Mouse (Mus musculus): ENCODE results near the gene Rbm17. TPM values are rescaled to one million over a fixed set of nuclear protein-coding genes. Genes with fewer than 3 reads are reported as not detected.

The Rbm17 gene
- total and polyA plus RNA-seq, 3 experiments: 223 to 318 TPM; not detected in 1

GRCm38 (mm10) chr2:11557244-11557643, 46.7 kb downstream of the Rbm17 start:
- no peaks in the 10 kb centered on the region for H3K9me3 ChIP-seq (replicated peaks; ENCODE audit: insufficient read depth, low read length)
- no peak for DNase-seq (ENCODE audit: low read depth, low spot score)
- H3K4me1 ChIP-seq (ENCODE audit: control insufficient read depth in 1 of 2, insufficient read depth in 2 of 2, low read length in 2 of 2): peaks cover 0 to under 1% of the 10 kb centered on the region in 2 experiments; a peak in 3 of 4 replicates
- no peak overlapping the region for H3K9ac ChIP-seq (ENCODE audit: control insufficient read depth, low read depth, low read length, poor library complexity, severe bottlenecking)
- H3K27me3 ChIP-seq (ENCODE audit: control insufficient read depth in 1 of 2, insufficient read depth in 2 of 2, low read length in 2 of 2): peaks cover 2 to 5% of the 10 kb centered on the region in 2 experiments
- H3K4me3 ChIP-seq (ENCODE audit: control insufficient read depth in 1 of 2, insufficient read depth in 1 of 2, low read depth in 2 of 2, low read length in 2 of 2): no peak overlapping the region
- 0 out of 4 replicates have a peak, but pooled peaks cover 0 to 2% of the 10 kb centered on the region in 2 experiments for H3K36me3 ChIP-seq (ENCODE audit: control insufficient read depth in 1 of 2, insufficient read depth in 2 of 2, low read length in 2 of 2)
- TF ChIP-seq E2F4 (IDR thresholded peaks at IDR 0.05; ENCODE audit: borderline replicate concordance, low read depth, low read length) (no peak), ZC3H11A (IDR thresholded peaks at IDR 0.05; ENCODE audit: low read depth, low read length) (no peak), NRF1 (IDR thresholded peaks at IDR 0.05; ENCODE audit: insufficient read depth, low read depth, low read length, poor library complexity, severe bottlenecking) (no peak), MYC (IDR thresholded peaks at IDR 0.05; ENCODE audit: low read depth, low read length) (no peak), TAL1 (IDR thresholded peaks at IDR 0.05; ENCODE audit: low read length) (no peak), BHLHE40 (IDR thresholded peaks at IDR 0.05; ENCODE audit: borderline replicate concordance, low read depth, low read length) (no peak), GABPA (IDR thresholded peaks at IDR 0.05; ENCODE audit: low read depth, low read length) (no peak), JUND (IDR thresholded peaks at IDR 0.05; ENCODE audit: low read depth, low read length) (no peak), ZKSCAN1 (IDR thresholded peaks at IDR 0.05; ENCODE audit: low read depth, low read length) (no peak), POLR2A (IDR thresholded peaks at IDR 0.05; ENCODE audit: control insufficient read depth in 1 of 2, insufficient read depth in 1 of 2, low read depth in 1 of 2, low read length in 2 of 2, poor library complexity in 1 of 2) (no peak), MXI1 (IDR thresholded peaks at IDR 0.05; ENCODE audit: low read depth, low read length) (no peak), ETS1 (IDR thresholded peaks at IDR 0.05; ENCODE audit: low read depth, low read length) (no peak), GATA1 (IDR thresholded peaks at IDR 0.05; ENCODE audit: low read depth, low read length) (no peak), TCF12 (IDR thresholded peaks at IDR 0.05; ENCODE audit: low read depth, low read length) (no peak), USF2 (IDR thresholded peaks at IDR 0.05; ENCODE audit: borderline replicate concordance in 1 of 2, insufficient read depth in 1 of 2, low read depth in 1 of 2, low read length in 2 of 2) (no peak), CHD1 (IDR thresholded peaks at IDR 0.05; ENCODE audit: low read depth, low read length) (no peak), SMC3 (IDR thresholded peaks at IDR 0.05; ENCODE audit: low read depth, low read length) (no peak), HCFC1 (IDR thresholded peaks at IDR 0.05; ENCODE audit: low read depth, low read length) (no peak), KAT2A (conservative IDR thresholded peaks at IDR 0.05; ENCODE audit: low read depth, low read length) (no peak)
- H3K27ac ChIP-seq (ENCODE audit: control insufficient read depth, low read depth, low read length): no peak overlapping the region
- H3K79me2 ChIP-seq (ENCODE audit: control insufficient read depth, insufficient read depth, low read length, poor library complexity): peaks cover 8% of the 10 kb centered on the region; the same call in 1 of the 2 replicates

DNA sequence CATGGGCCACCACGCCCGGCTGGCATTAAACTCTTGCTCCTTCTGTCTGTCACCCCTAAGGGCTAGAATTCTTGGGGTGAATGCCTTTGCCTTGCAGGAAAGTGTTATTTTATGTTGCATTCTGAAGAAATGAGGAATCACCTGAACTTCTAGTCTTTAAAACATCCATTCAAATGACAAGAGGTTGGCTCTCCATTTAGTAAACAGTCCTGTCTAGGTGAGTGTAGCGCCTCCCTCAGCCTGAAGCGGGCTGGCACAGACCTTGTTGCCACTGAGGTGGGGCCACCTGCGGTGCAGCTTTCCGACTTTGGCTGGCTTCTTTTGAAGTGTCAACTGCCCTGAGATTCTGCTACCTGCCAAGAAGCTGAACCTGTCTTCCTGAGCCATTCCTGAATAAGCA, 48.6 kb downstream of the Rbm17 start:
- TF ChIP-seq USF1 (IDR thresholded peaks at IDR 0.05; ENCODE audit: low read depth, low read length): no peak
- TF ChIP-seq MYB (IDR thresholded peaks at IDR 0.05; ENCODE audit: low read depth, low read length): no peak
- no peak for TF ChIP-seq KAT2A (conservative IDR thresholded peaks at IDR 0.05; ENCODE audit: low read depth, low read length)
- no peak for TF ChIP-seq ZC3H11A (IDR thresholded peaks at IDR 0.05; ENCODE audit: low read depth, low read length)
- TF ChIP-seq CHD1 (IDR thresholded peaks at IDR 0.05; ENCODE audit: low read depth, low read length): no peak
- no peak for TF ChIP-seq EP300 (IDR thresholded peaks at IDR 0.05; ENCODE audit: low read depth in 1 of 2, low read length in 2 of 2)
- no peak for TF ChIP-seq POLR2AphosphoS5 (IDR thresholded peaks at IDR 0.05; ENCODE audit: borderline replicate concordance, low read depth, low read length)
- no peak for TF ChIP-seq TBP (IDR thresholded peaks at IDR 0.05; ENCODE audit: low read depth, low read length)
- no peak for TF ChIP-seq ZMIZ1 (IDR thresholded peaks at IDR 0.05; ENCODE audit: low read depth, low read length)
- TF ChIP-seq JUND (IDR thresholded peaks at IDR 0.05; ENCODE audit: low read depth, low read length): no peak
- no peak for TF ChIP-seq TCF12 (IDR thresholded peaks at IDR 0.05; ENCODE audit: low read depth, low read length)
- TF ChIP-seq MYC (IDR thresholded peaks at IDR 0.05; ENCODE audit: low read depth, low read length): no peak
- no peak for TF ChIP-seq NELFE (IDR thresholded peaks at IDR 0.05; ENCODE audit: low read depth, low read length)
- TF ChIP-seq CHD2 (IDR thresholded peaks at IDR 0.05; ENCODE audit: low read length): no peak
- DNase-seq (ENCODE audit: low read depth, low spot score): no peak
- peaks cover 0 to 5% of the 10 kb centered on the region in 2 experiments; a peak in 3 of 4 replicates for H3K27me3 ChIP-seq (ENCODE audit: control insufficient read depth in 1 of 2, insufficient read depth in 2 of 2, low read length in 2 of 2)
- H3K4me1 ChIP-seq (ENCODE audit: control insufficient read depth in 1 of 2, insufficient read depth in 2 of 2, low read length in 2 of 2): peaks cover 0 to 2% of the 10 kb centered on the region in 2 experiments; a peak in 3 of 4 replicates
- H3K9me3 ChIP-seq (replicated peaks; ENCODE audit: insufficient read depth, low read length): no peaks in the 10 kb centered on the region
- H3K36me3 ChIP-seq (ENCODE audit: control insufficient read depth in 1 of 2, insufficient read depth in 2 of 2, low read length in 2 of 2): 0 out of 4 replicates have a peak, but pooled peaks cover 0 to 2% of the 10 kb centered on the region in 2 experiments
- no peak overlapping the region for H3K4me3 ChIP-seq (ENCODE audit: control insufficient read depth in 1 of 2, insufficient read depth in 1 of 2, low read depth in 2 of 2, low read length in 2 of 2)
- H3K79me2 ChIP-seq (ENCODE audit: control insufficient read depth, insufficient read depth, low read length, poor library complexity): peaks cover 9% of the 10 kb centered on the region; the same call in 1 of the 2 replicates
- H3K9ac ChIP-seq (ENCODE audit: control insufficient read depth, low read depth, low read length, poor library complexity, severe bottlenecking): no peak overlapping the region
- H3K27ac ChIP-seq (ENCODE audit: control insufficient read depth, low read depth, low read length): no peak overlapping the region

All from MEL (cell line).